Mouse (Mus musculus) erythroblast, embryonic 14.5 days (primary cell): ENCODE data around the gene Nfia. TPM values are rescaled to one million over a fixed set of nuclear protein-coding genes. Genes with fewer than 3 reads are reported as not detected.

Experiments
- H3K27me3 ChIP-seq: 2 replicates; pipeline ENCODE4 v1.6.1; 2012; ENCODE audit warnings: inconsistent platforms; ENCODE audit not compliant: control insufficient read depth
- H3K36me3 ChIP-seq: 2 replicates; pipeline ENCODE4 v1.6.1; 2012; ENCODE audit warnings: mild to moderate bottlenecking, inconsistent platforms; ENCODE audit not compliant: control insufficient read depth
- H3K4me1 ChIP-seq: 2 replicates; pipeline ENCODE4 v1.6.1; 2012; ENCODE audit warnings: inconsistent platforms; ENCODE audit not compliant: control insufficient read depth
- H3K4me3 ChIP-seq: replicated peaks from 2 replicates; pipeline ENCODE3; 2012; ENCODE audit warnings: moderate library complexity, mild to moderate bottlenecking, inconsistent platforms
- H3K9me3 ChIP-seq: 2 replicates; pipeline ENCODE4 v1.6.1; 2012; ENCODE audit warnings: low read length, inconsistent platforms, mixed read lengths; ENCODE audit not compliant: control insufficient read depth
- GATA1 ChIP-seq: IDR thresholded peaks from 2 replicates; pipeline ENCODE4 v1.6.1; 2012; ENCODE audit warnings: low read length, inconsistent platforms, mixed read lengths
- TAL1 ChIP-seq: IDR thresholded peaks from 3 replicates; pipeline ENCODE4 v1.6.1; 2012; ENCODE audit warnings: low read length, inconsistent platforms, mixed read lengths
- polyA plus RNA-seq: library from polyadenylated mRNA; stranded (reverse); fragments of >175 nt; gene quantifications from 2 replicates; pipeline ENCODE4 v1.2.3, GENCODE M21; 2012

Nfia gene
- polyA plus RNA-seq, 1 experiment: 0.08 TPM

GRCm38 (mm10) chr4:97925644-97926043 lies 153.1 kb downstream of the Nfia start:
- Histone ChIP-seq H3K36me3 (no peaks in the 10 kb centered on the region), H3K27me3 (no peaks in the 10 kb centered on the region), H3K9me3 (no peaks in the 10 kb centered on the region), H3K4me3 (no peak overlapping the region), H3K4me1 (peaks cover 7% of the 10 kb centered on the region; the same call in 1 of the 2 replicates)
- TF ChIP-seq GATA1 (no peak), TAL1 (no peak)

- TF ChIP-seq TAL1 (no peak), GATA1 (no peak)
- H3K4me3 ChIP-seq: no peak overlapping the region
- H3K36me3 ChIP-seq: no peaks in the 10 kb centered on the region
- no peaks in the 10 kb centered on the region for H3K27me3 ChIP-seq
- no peaks in the 10 kb centered on the region for H3K9me3 ChIP-seq
- H3K4me1 ChIP-seq: peaks cover 7% of the 10 kb centered on the region; the same call in 1 of the 2 replicates
These were observed 154.2 kb downstream of the Nfia start for GRCm38 (mm10) chr4:97926607-97927308.

GRCm38 (mm10) chr4:97927309-97927656 lies 154.7 kb downstream of the Nfia start:
- no peak overlapping the region for H3K4me3 ChIP-seq
- no peaks in the 10 kb centered on the region for H3K27me3 ChIP-seq
- TF ChIP-seq TAL1: no peak
- no peak for TF ChIP-seq GATA1
- H3K36me3 ChIP-seq: no peaks in the 10 kb centered on the region
- H3K4me1 ChIP-seq: peaks cover 6% of the 10 kb centered on the region; the same call in 1 of the 2 replicates
- no peaks in the 10 kb centered on the region for H3K9me3 ChIP-seq

- H3K36me3 ChIP-seq: no peaks in the 10 kb centered on the region
- TF ChIP-seq GATA1 (no peak), TAL1 (no peak)
- no peaks in the 10 kb centered on the region for H3K4me1 ChIP-seq
- H3K4me3 ChIP-seq: no peak overlapping the region
- no peaks in the 10 kb centered on the region for H3K9me3 ChIP-seq
- no peaks in the 10 kb centered on the region for H3K27me3 ChIP-seq
These were observed 163.8 kb downstream of the Nfia start for GRCm38 (mm10) chr4:97936371-97936770.

- no peak for TF ChIP-seq TAL1
- no peaks in the 10 kb centered on the region for H3K27me3 ChIP-seq
- no peaks in the 10 kb centered on the region for H3K9me3 ChIP-seq
- no peak overlapping the region for H3K4me3 ChIP-seq
- H3K4me1 ChIP-seq: no peaks in the 10 kb centered on the region
- H3K36me3 ChIP-seq: no peaks in the 10 kb centered on the region
These were observed 164.4 kb downstream of the Nfia start for GRCm38 (mm10) chr4:97936912-97937311.

- Histone ChIP-seq H3K36me3 (no peaks in the 10 kb centered on the region), H3K9me3 (no peaks in the 10 kb centered on the region), H3K27me3 (no peaks in the 10 kb centered on the region), H3K4me1 (no peaks in the 10 kb centered on the region), H3K4me3 (no peak overlapping the region)
- TF ChIP-seq TAL1 (no peak), GATA1 (no peak)
These were observed 167.0 kb downstream of the Nfia start for GRCm38 (mm10) chr4:97939492-97939891.

- Histone ChIP-seq H3K4me1 (no peaks in the 10 kb centered on the region), H3K4me3 (no peak overlapping the region), H3K36me3 (no peaks in the 10 kb centered on the region), H3K27me3 (no peaks in the 10 kb centered on the region), H3K9me3 (no peaks in the 10 kb centered on the region)
- no peak for TF ChIP-seq GATA1
- TF ChIP-seq TAL1: no peak
These were observed 167.5 kb downstream of the Nfia start for GRCm38 (mm10) chr4:97939920-97940520.

- Histone ChIP-seq H3K4me1 (no peaks in the 10 kb centered on the region), H3K4me3 (no peak overlapping the region), H3K36me3 (no peaks in the 10 kb centered on the region), H3K9me3 (no peaks in the 10 kb centered on the region), H3K27me3 (no peaks in the 10 kb centered on the region)
- no peak for TF ChIP-seq TAL1
- TF ChIP-seq GATA1: no peak
These were observed 169.1 kb downstream of the Nfia start for GRCm38 (mm10) chr4:97941616-97942015.

- Histone ChIP-seq H3K4me1 (no peaks in the 10 kb centered on the region), H3K27me3 (no peaks in the 10 kb centered on the region), H3K36me3 (no peaks in the 10 kb centered on the region), H3K9me3 (no peaks in the 10 kb centered on the region), H3K4me3 (no peak overlapping the region)
- TF ChIP-seq GATA1: no peak
- no peak for TF ChIP-seq TAL1
These were observed 171.8 kb downstream of the Nfia start for GRCm38 (mm10) chr4:97944309-97944708.
